Mouse (Mus musculus) urinary bladder, postnatal 4 days (tissue): ENCODE measurements around the gene Plekhb2.
A peak's percentile ranks its signal among the peaks of the same experiment; 100 is the strongest.

ENCODE experiments used
- DNase-seq, 2 experiments: peaks; one replicate each; pipeline ENCODE4 v3.0.0; 2021 to 2022; ENCODE audit warnings: low spot score in 2 of 2

The Plekhb2 gene

DNA sequence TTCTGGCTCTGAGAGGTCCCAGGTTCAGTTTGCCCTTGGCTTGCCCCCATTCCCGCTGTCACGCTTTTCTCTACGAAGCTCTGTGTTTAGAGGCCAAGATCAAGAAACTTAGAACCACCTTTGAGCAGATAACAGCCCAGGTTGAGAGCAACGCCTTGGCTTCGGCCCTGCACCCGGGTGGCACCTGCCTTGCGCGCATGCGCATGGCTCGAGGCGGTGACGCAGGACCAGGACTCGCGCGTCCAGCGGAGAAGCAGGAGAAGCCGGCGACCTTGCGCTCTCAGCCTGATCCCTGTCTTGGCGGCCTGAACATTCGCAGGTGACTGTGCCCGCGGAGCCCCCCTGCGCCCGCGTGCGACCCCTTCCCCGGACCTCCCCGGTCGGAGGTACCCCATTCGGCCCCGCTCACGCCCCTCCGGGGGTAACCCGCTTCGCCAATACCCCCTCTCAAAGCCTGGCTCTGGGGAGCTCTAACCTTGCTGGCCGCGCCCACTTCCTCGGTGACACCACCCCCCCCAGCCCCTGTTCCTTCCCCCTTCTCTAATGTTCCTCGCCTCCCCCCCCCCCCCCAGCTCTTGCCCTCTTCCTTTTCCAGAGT lies at the start of gene Plekhb2:
Gene Plekhb2, plus strand, starts transcription at position 232 of the 598 bp plus-strand sequence.
- DNase-seq: peak; percentile 75 to 83

DNA sequence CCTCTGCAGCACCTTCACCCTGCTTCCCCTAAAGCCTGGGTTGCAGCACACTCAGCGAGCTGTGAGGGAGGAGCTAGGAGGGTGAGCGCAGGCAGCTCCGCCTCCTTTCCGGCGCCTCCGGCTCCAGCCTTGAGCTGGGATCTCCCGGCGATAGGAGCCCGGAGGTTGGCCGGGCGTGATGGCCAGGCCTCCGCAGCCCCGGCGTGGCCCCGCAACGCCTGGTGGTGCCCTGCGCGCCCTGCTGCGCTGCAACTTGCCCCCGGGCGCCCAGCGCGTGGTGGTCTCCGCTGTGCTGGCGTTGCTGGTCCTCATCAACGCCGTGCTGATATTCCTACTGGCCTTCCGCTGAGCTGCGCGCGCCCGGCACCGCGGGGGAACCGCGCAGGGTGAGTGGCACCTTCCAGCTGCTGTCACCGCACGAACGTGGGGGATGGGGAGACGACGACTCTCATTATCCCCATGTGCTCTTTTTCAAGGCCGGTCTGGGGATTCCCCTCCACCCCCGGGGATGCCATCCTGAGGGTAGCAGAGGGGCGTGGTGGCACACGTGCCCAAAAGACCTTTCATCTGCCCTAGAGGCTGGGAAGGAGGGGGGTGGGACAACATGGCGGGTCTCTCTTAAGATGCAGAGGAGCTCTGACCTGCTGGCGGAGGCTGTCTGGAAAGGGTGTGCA lies 48.0 kb upstream of the Plekhb2 start:
- peak in 1 of 2 experiments; percentile 54 for DNase-seq

DNA sequence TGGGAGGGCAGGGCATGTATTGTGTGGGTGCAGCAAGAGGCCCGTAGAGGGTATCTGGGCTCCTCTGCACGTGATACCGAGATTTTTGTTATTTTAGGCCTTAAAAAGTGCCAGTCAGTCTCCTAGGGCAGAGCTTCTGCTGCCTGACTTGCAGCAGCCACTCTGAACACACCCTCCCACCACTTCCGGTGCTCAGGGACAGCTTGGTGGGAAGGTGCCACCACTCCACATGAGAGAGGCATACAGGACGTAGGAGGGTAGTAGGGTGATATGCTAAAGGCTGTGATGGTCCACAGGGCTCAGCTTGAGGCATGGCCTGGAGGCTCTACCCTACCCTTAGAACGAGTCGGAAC lies 47.5 kb upstream of the Plekhb2 start:
- no peak for DNase-seq

DNA sequence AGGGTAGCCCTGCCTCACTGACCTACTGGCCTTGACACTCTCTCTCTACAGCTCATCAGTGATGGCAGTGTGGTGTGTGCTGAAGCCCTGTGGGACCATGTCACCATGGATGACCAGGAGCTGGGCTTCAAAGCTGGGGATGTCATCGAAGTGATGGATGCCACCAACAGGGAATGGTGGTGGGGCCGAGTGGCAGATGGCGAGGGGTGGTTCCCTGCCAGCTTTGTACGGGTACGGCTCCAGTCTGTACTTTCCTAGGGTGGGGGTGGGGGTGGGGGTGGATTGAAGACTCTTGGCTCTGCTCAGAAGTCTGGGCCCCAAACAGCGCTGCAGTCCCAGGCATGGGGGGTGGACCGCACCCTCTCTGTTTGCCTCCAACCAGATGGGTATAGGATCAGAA lies 44.9 kb upstream of the Plekhb2 start:
- DNase-seq: no peak

DNA sequence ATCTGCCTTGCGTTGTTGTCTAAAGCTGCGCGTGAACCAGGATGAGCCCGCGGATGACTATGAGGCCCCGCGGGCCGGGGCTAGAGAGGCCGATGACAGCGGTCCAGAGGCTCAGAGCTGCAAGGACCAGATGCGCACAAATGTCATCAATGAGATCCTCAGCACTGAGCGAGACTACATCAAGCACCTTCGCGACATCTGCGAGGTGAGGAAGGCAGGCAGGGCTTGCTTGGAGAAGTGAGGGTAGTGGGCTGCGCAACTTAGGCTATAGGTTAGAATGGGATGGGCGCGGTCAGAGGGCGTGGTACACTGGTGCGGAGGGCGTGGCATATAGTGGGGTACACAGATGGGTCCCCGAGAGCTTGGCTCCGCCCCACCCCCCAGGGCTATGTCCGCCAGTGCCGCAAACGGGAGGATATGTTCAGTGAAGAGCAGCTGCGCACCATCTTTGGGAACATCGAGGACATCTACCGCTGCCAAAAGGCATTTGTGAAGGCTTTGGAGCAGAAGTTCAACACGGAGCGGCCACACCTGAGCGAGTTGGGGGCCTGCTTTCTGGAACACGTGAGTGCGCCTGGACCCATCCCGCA lies 43.8 kb upstream of the Plekhb2 start:
- DNase-seq: no peak

DNA sequence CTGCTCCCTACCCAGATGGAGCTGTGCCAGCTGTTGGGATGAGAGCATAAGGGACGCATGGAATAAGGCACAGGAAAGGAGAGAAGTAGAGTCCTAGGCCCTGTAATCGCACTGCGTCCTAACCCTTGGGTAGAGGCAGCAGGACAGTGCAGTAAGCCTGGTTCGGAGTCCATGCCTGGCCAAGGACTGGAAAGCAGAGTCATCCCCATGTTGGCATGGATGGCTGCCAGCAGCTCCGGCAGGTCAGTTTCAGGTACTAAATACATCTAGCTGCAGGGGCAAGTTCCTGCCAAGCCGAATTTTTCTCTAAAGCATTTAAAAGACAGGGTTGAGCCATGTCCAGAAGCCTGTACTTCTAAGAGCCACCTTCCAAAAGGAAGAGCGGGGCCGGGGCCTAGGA lies 41.3 kb upstream of the Plekhb2 start:
- no peak for DNase-seq

DNA sequence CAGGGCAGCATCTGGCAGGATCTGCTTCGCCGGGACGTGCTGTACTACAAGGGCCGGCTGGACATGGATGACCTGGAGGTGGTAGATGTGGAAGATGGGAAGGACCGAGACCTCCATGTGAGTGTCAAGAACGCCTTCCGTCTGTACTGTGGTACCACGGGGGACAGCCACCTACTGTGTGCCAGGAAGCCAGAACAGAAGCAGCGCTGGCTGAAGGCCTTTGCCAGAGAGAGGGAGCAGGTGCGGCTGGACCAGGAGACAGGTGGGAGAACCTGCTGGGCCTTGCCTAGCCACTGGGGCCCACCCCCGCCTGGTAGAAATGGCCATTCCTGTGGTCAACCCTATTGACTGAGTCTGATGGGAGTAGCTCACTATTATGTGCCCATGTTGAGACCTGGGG lies 39.5 kb upstream of the Plekhb2 start:
- no peak for DNase-seq

DNA sequence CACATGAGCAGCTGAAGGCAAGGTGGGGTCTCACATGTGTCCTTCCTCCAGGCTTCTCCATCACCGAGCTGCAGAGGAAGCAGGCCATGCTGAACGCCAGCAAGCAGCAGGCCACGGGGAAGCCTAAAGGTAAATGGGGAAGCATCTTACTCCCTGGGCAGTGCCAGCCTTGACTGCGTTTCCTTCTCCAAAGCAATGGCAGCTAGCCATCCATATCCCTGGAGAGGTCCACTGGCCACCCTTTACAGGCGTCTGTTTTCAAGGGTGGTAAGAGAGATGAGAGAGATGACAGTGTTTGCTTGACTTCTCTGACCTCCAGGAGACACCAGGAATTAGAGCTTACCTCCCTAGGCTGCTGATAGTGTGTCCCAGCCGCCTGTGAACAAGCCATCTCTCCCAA lies 38.7 kb upstream of the Plekhb2 start:
- no peak for DNase-seq

DNA sequence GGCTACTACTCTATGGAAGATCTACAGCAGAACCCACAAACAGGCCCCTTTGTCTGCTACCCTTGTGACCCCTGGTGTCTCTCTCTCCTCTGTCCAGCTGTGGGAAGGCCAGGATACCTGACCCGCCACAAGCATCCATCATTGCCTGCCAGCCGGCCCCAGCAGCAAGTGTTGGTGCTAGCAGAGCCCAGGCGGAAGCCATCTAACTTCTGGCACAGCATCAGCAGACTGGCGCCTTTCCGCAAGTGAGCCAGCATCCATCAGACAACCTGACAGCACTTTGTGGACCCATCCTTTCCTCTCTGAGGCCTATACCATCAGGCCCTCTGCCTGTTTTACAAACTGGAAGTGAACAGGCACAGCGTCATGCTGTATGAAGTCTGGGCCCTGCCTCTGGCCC lies 38.2 kb upstream of the Plekhb2 start:
- no peak for DNase-seq

DNA sequence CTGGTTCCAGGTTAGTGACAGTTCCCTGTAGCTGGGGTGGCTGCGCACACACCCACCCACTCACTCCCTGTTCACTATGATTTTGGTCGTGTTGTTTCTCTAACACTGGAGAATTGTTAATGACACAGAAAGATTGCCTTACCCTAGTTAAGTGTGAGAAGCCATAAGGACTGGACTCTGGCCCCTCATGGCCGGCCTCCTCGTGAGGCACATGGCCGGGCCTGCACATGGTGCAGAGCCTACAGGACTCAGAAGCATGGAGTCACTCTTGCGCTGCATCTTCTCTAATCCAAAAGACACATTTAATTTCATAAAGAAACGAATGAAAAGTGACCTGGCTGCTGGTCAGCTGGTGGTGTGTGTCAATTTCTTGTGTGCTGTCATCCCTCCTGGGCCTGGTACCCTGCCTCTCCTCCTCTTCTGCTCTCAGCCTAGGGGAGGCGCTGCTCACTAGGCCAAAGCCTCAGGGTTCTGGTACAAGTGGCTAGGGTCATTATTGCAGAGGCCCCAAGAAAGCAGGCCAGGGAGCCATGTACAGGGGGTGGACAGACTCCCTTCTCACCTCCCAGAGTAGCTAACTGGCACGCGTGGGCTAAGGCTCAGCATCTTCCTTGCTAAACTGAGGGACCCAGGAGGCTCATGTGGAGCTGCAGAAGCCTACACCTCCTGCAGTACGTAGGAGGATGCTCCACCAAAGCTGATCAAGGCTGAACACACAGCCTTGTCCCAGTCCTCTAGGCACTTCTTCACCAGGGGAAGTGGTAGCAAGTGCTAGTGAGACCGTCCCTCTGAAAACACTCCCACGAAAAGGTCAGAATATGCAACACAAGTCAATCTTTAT lies 37.1 kb upstream of the Plekhb2 start:
- DNase-seq: no peak

DNA sequence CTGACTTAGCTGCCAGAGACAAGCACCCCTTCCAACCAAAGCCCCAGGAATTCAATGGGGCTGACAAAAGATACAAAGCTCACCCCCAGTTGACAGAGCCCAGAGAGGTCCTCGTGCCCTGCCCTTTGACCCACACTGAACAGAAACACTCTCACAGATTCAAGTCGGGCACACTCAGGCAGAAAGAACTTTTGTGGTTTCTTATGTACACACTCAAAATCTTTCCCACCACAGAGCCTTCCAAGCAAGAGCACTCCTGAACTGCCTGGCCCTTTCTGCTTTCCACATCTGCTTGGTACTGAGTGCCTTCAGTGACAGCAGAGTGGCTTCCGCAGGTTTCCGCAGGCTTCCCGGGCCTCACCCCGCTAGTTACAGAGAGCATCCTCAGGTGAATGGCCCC lies 33.9 kb upstream of the Plekhb2 start:
- DNase-seq: no peak

DNA sequence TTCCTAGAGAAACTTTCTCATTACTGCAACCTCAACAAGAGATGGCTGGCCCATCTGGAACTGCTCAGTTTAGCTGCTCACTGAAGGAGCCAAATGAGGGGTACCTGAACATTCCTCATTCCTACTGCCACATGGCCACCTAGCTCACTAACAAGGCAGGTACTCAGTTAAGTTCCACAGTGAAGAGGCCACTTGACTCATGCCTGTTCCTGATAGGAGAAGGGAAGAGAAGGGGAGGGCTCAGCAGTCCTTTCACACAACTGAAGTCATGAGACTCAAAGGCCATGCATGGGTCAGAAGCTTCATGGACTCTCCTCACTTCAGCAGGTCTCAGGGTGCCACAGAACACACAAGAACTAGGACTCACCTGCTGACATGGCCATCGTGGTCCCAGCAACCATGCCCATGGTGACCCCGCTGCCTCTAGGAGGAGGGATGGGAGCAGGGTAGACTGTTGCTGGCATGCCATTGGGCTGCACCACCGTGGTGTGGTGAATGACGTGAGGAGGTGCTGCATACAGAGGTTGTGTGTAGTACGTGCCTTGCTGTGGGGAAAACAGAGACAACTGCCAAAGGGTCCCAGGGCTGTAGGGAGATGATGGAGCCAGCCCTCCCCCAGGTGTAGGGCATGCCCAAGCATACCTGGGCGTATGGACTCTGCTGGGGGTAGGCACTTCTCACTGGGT lies 30.4 kb upstream of the Plekhb2 start:
- no peak for DNase-seq

DNA sequence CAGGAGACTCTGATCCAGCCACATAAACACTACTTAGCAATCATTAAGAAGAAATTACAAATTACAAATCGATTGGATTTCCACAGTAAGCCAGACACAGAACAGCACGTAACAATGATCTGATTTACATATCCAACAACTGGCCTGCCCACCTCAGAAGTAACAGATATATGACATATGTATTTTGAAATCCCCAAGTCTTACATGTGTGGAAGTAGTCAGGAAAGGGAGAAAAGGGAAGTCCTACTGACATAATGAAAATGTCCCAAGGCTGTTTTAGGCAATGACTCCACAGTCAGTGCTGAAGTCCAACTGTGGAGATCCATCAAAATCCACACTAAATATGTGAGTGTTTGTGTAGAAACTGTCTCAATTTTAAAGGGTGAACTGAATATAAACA lies 28.4 kb upstream of the Plekhb2 start:
- no peak for DNase-seq

DNA sequence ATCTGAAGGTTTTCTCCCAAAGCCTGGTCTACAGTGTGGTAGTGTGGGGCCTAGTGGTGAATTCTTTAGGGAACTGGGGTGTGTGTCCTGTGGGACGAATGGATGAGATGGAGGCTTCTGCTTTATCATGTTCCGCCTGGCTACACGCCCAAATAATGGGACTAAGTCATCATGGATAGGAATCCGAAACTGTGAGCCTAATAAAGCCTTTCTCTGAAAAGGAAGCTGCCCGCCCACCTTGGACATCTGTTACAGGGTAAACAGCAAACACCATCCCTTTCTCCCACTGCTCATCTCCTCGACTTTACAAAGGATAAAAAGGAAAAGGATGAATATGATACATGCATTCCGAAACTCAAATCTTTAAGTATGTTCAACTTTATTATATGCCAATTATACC lies 27.8 kb upstream of the Plekhb2 start:
- DNase-seq: no peak

DNA sequence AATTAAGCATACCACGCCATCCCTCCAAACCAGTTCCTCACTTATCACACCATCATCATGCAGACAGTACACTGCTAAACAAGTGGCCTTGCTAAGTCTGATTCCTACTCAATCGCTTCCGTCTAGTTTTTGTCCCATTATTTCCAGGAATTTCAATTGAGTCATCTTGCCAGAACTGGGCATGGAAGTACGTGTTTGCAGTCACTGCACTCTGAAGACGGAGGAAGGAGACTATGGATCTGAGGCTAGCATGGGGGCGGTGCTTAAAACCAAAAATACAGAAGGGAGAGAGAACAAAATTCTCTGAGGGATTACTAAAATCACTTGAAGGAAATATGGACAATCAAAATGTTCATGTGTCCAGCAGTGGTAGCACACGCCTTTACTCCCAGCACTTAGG lies 27.0 kb upstream of the Plekhb2 start:
- no peak for DNase-seq

DNA sequence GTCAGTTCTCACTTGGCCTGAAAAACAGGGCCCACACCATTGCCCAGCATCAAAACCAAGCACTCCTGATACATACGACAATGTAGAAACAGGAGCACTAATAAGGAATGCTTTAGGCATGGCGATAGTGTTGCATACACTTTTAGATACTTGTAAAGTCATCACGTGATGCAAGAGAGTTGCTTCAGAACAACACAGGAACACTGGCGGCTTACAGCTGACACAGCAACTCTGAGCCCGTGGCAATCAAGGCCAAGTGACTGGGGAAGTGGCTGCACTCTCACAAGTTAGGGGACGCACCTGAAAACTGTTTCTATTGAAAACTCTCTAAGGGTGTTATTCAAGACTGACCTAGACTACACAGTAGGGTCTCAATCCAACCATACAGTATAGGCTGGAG lies 26.4 kb upstream of the Plekhb2 start:
- no peak for DNase-seq

DNA sequence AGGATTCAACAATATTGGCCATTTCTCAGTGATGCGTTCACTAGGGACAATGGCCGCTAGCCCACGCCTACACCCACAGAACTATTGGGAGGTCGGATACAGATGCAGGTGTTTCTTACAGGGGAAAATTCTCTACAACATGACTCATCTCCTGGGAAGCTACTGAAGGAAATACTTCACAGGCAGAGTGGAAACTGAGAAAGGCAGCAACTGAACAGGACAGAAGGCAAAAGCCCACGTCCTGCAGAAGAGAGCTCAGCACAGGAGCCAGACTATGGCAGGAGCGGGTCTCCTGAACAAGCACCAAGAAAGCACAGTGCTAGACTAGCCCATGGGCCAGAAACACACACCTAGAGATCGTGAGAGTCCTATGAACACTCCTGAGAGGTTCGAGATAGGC lies 25.6 kb upstream of the Plekhb2 start:
- DNase-seq: no peak

DNA sequence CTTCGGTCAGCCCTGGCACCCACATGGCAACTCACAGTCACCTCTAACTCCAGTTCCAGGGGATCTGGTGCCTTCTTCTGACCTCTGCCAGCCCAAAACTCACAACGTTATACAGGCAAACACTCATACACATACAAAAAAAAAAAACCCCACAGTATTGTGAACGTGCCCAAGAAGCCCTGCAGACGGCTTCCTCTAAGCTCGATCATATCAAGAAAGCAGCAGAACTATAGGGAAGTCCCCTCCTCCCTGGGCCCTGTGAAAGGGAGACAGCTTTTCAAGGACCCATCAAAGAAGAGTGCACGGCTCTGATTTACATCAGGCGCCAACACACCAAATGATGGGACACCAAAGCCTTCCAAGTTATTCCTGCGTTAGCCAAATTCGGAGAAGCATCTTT lies 23.9 kb upstream of the Plekhb2 start:
- no peak for DNase-seq

DNA sequence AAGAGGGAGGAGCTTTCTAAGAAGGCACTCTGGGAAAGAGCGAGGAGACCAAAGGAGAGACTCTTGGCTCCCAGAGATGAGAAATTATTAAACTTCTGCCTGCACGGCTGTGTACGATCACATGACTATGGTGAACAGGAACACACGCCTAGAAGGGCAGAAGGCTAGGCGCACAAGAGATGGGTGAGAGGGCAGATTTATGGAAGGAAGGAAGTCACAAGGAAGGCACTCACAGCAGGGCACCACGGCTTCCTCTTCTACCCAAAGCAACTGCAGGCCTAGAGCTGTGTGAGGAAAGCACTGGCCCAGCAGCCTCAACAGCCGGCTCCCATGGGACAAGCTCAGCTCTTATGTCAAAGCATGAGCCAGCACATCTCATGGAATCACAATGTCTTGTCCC lies 21.9 kb upstream of the Plekhb2 start:
- DNase-seq: no peak

DNA sequence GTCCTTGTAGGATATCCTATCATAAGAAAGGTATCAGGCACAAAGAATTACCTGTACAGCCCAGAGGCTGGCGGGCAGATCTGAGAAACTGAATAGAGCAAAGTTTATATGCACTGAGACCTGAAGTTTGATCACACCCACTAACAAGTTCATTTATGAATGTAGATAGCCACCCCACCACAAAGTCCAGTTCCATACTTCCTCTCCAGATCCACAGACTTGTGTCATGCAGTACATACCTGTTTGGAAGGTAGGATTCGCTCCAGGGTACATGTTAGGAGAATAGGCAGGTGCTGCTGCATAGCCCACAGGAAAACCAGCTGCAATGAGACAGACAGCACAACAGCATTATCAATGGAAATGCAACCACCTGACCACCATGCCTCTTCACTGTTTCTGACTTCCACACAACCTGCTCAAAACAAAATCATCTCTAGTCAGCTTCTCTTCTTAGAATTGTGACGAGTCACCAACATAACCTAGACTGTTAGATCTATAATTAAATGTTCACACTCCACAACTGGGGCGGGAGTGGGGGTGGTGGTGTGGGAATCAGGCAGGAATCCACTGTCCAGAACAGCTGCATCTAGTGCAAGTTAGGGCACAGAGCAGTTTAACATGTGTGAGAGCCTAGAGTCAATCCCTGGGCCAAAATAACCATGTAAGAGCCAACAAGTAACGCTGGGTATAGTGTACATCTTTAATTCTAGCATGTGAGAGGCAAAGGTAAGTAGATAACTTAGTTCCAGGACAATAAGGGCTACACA lies 21.1 kb upstream of the Plekhb2 start:
- DNase-seq: no peak

DNA sequence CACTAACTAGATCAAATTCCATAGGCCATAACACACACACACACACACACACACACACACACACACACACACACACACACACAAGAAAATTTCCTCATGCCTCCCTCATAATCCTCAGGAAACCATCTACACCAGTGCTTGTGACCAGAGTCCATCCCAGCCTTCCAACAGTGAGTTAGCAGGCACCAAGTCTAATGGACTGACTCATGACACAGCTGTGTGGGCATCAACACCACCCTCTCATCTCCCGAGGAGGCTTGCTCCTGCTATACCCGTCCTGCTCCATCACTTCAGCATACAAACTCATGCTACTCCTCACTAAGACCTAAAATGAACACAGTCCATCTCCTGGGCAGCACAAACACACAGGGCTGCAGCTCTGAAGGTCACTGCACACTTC lies 18.8 kb upstream of the Plekhb2 start:
- no peak for DNase-seq
